Mouse (Mus musculus): Measurements from ENCODE around the gene Ano1. TPM values are rescaled to one million over a fixed set of nuclear protein-coding genes. Genes with fewer than 3 reads are reported as not detected.

Ano1 gene
- polyA plus RNA-seq, 1 experiment, result 3.0 TPM

GRCm38 (mm10) chr7:144665585-144665984, 86.2 kb downstream of the Ano1 start:
- Histone ChIP-seq H3K4me1 (ENCODE audit: control insufficient read depth, insufficient read depth, low read length) (no peaks in the 10 kb centered on the region), H3K4me3 (ENCODE audit: insufficient read depth, low read length) (no peak overlapping the region), H3K27ac (ENCODE audit: insufficient read depth, low read length) (no peak overlapping the region)
- no peak for TF ChIP-seq POLR2A (IDR thresholded peaks at IDR 0.05; ENCODE audit: extremely low read depth, insufficient read depth, low read length)

DNA sequence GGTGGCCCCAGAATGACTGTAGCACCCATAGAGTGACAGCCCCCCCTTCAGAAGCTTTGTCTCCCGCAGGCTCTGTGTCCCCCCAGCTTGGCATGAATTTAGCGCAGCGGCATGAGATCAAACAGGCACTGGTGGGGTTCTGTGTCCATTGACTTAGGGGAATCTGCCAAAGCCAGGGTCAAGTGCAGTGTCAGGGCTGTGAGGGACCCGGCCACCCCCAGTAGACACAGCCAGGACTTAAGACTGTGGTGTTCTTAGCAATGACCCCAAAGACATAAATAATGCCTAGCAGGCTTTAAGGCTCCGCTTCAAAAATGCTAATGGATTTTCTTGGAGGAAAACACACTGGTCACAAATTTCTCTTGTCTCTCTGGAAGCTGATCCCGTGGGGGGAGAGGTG, 88.2 kb downstream of the Ano1 start:
- TF ChIP-seq POLR2A (IDR thresholded peaks at IDR 0.05; ENCODE audit: extremely low read depth, insufficient read depth, low read length), result no peak
- TF ChIP-seq CTCF (IDR thresholded peaks at IDR 0.05; ENCODE audit: extremely low read depth, insufficient read depth, low read length), result no peak
- H3K27ac ChIP-seq (ENCODE audit: insufficient read depth, low read length), result no peak overlapping the region
- no peak overlapping the region for H3K4me3 ChIP-seq (ENCODE audit: insufficient read depth, low read length)
- no peaks in the 10 kb centered on the region for H3K4me1 ChIP-seq (ENCODE audit: control insufficient read depth, insufficient read depth, low read length)

GRCm38 (mm10) chr7:144656261-144656967, 95.4 kb downstream of the Ano1 start:
- peaks cover 2% of the 10 kb centered on the region; the same call in 1 of the 2 replicates for H3K4me1 ChIP-seq (ENCODE audit: control insufficient read depth, insufficient read depth, low read length)
- TF ChIP-seq CTCF (IDR thresholded peaks at IDR 0.05; ENCODE audit: extremely low read depth, insufficient read depth, low read length) (0 out of 2 replicates have a peak, but pooled peaks have one; percentile 0), POLR2A (IDR thresholded peaks at IDR 0.05; ENCODE audit: extremely low read depth, insufficient read depth, low read length) (no peak)
- no peak overlapping the region for H3K27ac ChIP-seq (ENCODE audit: insufficient read depth, low read length)
- no peak overlapping the region for H3K4me3 ChIP-seq (ENCODE audit: insufficient read depth, low read length)

DNA sequence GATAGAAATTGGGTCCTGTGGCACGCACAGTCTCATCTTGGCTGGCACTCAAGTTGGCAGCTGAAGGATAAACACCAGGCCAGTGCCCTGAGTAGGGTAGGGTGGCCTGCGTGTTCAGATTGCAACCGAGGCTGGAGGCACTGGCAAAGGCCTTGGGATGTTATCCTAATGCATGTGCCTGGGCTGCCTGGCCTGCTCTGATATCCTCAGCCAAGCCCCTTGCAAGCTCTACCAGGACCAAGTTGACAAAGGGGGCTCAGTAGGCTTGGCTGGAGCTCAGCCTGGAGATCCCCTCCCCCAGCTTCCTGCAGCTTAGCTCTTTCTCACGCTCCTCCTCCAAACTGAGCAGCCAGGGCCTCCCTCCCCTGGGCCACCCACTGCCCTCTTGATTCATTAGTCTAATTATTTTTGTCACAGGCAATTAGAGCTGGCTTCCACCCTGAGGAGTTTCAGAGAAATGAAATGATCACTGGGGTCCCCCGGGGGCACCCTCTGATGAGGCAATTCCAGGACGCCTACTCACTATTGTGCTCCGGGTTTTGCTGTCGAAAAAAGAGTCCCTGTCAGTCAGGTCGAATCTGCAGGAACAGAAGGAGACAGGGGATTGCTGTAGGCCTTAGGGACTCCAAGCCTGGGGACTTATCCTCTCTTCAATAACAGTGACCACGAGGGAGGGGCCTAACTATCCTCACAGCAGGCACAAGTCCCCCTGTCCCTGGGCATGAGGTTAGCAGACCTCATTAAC, 97.9 kb downstream of the Ano1 start:
- Histone ChIP-seq H3K4me1 (ENCODE audit: control insufficient read depth, insufficient read depth, low read length) (peaks cover 2% of the 10 kb centered on the region; the same call in 1 of the 2 replicates), H3K4me3 (ENCODE audit: insufficient read depth, low read length) (no peak overlapping the region), H3K27ac (ENCODE audit: insufficient read depth, low read length) (no peak overlapping the region)
- TF ChIP-seq CTCF (IDR thresholded peaks at IDR 0.05; ENCODE audit: extremely low read depth, insufficient read depth, low read length), result no peak
- TF ChIP-seq POLR2A (IDR thresholded peaks at IDR 0.05; ENCODE audit: extremely low read depth, insufficient read depth, low read length), result no peak

- Histone ChIP-seq H3K4me1 (ENCODE audit: control insufficient read depth, insufficient read depth, low read length) (no peaks in the 10 kb centered on the region), H3K4me3 (ENCODE audit: insufficient read depth, low read length) (no peak overlapping the region), H3K27ac (ENCODE audit: insufficient read depth, low read length) (no peak overlapping the region)
- no peak for TF ChIP-seq CTCF (IDR thresholded peaks at IDR 0.05; ENCODE audit: extremely low read depth, insufficient read depth, low read length)
- no peak for TF ChIP-seq POLR2A (IDR thresholded peaks at IDR 0.05; ENCODE audit: extremely low read depth, insufficient read depth, low read length)
Measured at GRCm38 (mm10) chr7:144647547-144647946, 104.2 kb downstream of the Ano1 start.

DNA sequence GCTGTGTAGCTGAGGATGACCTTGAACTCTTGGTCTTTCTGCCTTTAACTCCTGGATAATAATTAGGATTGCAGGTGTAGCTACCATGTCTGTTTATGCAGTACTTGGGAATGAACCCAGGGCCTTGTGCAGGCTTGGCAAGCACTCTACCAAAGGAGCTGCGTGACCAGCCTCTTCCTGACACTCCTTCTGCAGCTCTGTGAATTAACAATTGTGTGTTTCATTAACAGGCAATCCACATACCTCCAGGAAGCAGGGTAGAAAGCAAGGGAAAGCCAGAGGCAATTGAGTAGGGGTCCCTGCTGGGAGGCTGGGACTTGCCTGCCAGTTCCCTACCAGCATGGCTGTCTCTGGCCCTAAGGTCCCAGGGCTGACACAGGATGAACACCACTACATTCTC, 111.0 kb downstream of the Ano1 start:
- TF ChIP-seq CTCF (IDR thresholded peaks at IDR 0.05; ENCODE audit: extremely low read depth, insufficient read depth, low read length) (no peak), POLR2A (IDR thresholded peaks at IDR 0.05; ENCODE audit: extremely low read depth, insufficient read depth, low read length) (no peak)
- H3K4me1 ChIP-seq (ENCODE audit: control insufficient read depth, insufficient read depth, low read length), result no peaks in the 10 kb centered on the region
- no peak overlapping the region for H3K4me3 ChIP-seq (ENCODE audit: insufficient read depth, low read length)
- no peak overlapping the region for H3K27ac ChIP-seq (ENCODE audit: insufficient read depth, low read length)

- Histone ChIP-seq H3K4me1 (ENCODE audit: control insufficient read depth, insufficient read depth, low read length) (no peaks in the 10 kb centered on the region), H3K4me3 (ENCODE audit: insufficient read depth, low read length) (no peak overlapping the region), H3K27ac (ENCODE audit: insufficient read depth, low read length) (no peak overlapping the region)
- no peak for TF ChIP-seq CTCF (IDR thresholded peaks at IDR 0.05; ENCODE audit: extremely low read depth, insufficient read depth, low read length)
- TF ChIP-seq POLR2A (IDR thresholded peaks at IDR 0.05; ENCODE audit: extremely low read depth, insufficient read depth, low read length), result no peak
Measured at GRCm38 (mm10) chr7:144636000-144636399, 115.8 kb downstream of the Ano1 start.

- H3K4me3 ChIP-seq (ENCODE audit: insufficient read depth, low read length), result no peak overlapping the region
- H3K27ac ChIP-seq (ENCODE audit: insufficient read depth, low read length), result no peak overlapping the region
- no peaks in the 10 kb centered on the region for H3K4me1 ChIP-seq (ENCODE audit: control insufficient read depth, insufficient read depth, low read length)
- TF ChIP-seq CTCF (IDR thresholded peaks at IDR 0.05; ENCODE audit: extremely low read depth, insufficient read depth, low read length) (no peak), POLR2A (IDR thresholded peaks at IDR 0.05; ENCODE audit: extremely low read depth, insufficient read depth, low read length) (no peak)
Measured at GRCm38 (mm10) chr7:144634875-144635274, 116.9 kb downstream of the Ano1 start.

- no peak overlapping the region for H3K27ac ChIP-seq (ENCODE audit: insufficient read depth, low read length)
- no peak for TF ChIP-seq POLR2A (IDR thresholded peaks at IDR 0.05; ENCODE audit: extremely low read depth, insufficient read depth, low read length)
- no peak for TF ChIP-seq CTCF (IDR thresholded peaks at IDR 0.05; ENCODE audit: extremely low read depth, insufficient read depth, low read length)
- H3K4me3 ChIP-seq (ENCODE audit: insufficient read depth, low read length), result no peak overlapping the region
- no peaks in the 10 kb centered on the region for H3K4me1 ChIP-seq (ENCODE audit: control insufficient read depth, insufficient read depth, low read length)
Measured at GRCm38 (mm10) chr7:144634450-144634849, 117.3 kb downstream of the Ano1 start.

DNA sequence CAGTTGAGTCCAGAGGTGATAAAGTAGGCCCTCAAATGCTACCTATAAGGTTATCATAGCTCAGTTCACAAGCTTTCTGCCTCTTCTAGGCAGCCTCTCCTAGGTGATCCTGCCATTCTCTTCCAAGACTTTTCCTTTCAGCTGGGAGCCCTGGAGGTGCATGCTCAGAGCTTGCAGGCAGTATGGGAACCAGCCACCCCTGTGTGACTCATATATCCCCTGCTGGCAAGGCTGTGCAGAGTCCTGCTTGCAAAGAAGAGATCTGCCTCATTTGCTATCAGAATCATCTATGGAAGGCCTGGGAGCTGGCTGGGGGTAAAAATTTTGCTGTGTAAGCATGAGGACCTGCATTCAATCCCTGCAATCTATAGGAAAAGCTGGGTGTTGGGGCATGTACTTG, 119.5 kb downstream of the Ano1 start:
- H3K4me1 ChIP-seq (ENCODE audit: control insufficient read depth, insufficient read depth, low read length), result no peaks in the 10 kb centered on the region
- TF ChIP-seq CTCF (IDR thresholded peaks at IDR 0.05; ENCODE audit: extremely low read depth, insufficient read depth, low read length) (no peak), POLR2A (IDR thresholded peaks at IDR 0.05; ENCODE audit: extremely low read depth, insufficient read depth, low read length) (no peak)
- H3K4me3 ChIP-seq (ENCODE audit: insufficient read depth, low read length), result no peak overlapping the region
- no peak overlapping the region for H3K27ac ChIP-seq (ENCODE audit: insufficient read depth, low read length)
